Mouse (Mus musculus) frontal cortex, postnatal 36 days (tissue): ENCODE measurements at regions not wholly inside any gene's neighbourhood (a gene's known extent, or its start where the extent isn't known, plus 50 kb on each side); places are given as distances from the start of the nearest gene placed in this dataset.

Experiments used
- DNase-seq, 2 experiments: peaks; one replicate each; pipeline ENCODE4 v3.0.0; 2022; ENCODE audit warnings: low spot score in 2 of 2

DNA sequence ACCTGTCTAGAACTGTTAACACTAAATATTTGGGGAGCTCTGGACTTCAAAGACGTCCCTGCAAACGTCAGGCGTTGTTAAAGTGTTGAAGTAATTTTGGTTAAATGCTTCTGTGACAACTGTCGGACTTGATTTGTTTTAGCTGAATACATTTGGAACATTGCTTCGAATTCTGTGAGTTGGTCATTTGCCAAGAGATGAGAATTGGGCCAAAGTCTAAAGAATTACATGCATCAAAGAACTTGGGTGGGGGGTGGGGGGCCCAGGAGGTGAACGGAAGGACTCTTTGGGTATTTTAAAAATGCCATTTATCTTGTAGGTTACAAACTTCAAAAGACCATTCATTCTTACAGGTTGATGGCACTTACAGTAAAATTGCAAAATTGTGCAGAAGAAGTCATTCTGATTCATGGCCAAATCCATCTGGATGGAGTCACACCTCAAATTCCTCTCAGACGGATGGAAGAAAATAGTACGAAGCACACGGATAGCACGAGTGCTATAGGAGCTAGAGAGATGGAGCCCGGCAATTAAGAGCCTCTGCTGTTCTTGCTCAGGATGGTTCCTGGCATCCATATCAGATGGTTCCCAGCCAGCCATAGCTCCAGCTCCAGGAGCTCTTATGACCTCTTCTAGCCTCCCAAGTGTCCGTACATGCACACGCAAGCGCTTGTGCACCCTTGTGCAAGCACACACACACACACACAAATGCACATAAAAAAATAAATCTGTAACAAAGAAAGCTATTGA, 144.5 kb upstream of the Irx5 start:
- DNase-seq: no peak

DNA sequence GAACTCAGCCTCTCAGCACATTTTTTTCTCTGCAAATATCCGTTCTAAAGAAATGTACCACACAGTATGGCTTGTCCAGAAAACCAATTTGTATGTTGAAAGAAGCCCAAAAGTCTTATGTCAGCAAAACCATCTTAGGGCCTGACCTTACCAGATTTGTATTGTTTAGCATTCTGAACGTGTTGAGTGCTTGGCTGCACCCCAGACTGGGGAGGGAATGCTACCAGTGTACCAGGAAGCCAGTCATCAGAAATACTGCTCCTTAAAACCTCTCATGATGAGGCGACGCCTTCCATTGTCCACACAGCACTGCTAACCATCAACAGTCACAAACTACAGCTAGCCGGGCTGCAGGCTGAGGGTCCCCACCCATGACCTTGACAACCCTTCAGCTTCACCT, 148.3 kb upstream of the Irx5 start:
- no peak for DNase-seq

DNA sequence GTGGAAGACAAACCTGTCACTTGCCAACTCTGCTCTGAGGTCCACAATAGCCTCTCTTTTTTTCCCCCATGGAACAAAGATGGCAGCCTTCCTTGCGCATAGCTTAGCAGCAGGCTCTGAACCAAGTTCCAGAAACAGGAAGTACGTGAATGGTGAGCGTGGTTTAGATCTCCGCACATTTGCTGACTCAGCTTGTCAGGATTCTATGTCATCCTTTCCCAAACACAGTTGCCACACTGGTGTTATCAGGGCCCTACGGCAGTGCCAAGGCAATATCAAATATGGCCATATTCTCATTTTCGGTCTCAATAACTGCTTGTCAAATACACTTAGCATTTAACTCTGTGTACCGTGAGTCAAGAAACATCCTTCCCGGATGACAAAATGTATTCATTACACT, 161.8 kb upstream of the Irx5 start:
- DNase-seq: no peak

DNA sequence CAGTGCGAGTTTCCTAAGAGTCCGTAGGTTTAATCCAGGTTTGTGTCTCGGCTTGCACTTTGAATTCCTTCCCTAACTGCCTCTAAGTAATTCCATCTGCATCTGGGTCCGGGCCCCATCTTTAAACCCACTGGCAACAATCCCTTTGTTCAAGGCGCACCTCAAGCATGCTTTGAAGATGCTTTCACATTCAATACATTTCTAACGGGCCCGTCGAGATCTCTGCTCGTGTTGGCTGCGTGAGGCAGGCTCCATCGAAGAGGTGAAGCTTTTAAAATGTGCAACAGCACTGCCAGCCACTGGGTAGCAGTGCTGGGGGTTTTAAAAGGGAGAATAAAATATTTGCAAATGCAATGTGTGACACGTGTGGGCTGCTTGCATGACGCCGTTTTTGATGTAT, 163.4 kb upstream of the Irx5 start:
- peak in 1 of 2 experiments; percentile 2 for DNase-seq

DNA sequence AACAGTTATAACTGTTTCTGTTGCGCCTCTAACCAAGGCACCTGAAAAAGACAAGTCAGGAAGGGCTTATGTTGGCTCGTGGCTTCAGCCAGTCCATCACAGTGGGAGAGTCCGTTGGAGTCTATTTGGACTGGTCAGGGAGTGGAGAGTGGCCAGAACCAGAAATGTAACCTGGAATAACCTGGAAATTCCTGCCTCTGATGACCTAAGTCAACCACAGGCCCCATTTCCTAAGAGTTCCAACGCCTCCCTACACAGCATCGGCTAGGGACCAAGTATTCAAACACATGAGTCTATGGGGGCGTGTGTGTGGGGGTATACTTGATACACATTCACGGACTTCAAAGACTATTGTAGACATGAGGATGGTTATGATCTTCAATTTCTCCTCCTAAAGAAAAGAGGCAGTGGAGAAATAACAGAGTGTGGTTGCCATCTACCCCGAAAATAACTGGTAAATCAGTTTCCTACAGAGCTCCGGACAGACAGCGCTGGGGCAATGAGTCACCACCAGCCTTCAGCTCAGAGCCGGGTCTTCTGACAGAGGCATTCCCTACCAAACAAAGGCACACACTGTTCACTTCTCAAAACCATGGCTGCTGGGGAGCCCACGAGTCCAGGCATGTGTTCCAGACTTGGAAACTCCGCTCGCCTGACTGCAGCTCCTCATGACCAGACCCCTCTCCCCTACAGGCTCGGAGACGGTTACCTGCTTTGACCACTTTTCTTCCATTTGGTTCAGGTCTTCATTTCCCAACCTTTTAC, 167.0 kb upstream of the Irx5 start:
- no peak for DNase-seq

DNA sequence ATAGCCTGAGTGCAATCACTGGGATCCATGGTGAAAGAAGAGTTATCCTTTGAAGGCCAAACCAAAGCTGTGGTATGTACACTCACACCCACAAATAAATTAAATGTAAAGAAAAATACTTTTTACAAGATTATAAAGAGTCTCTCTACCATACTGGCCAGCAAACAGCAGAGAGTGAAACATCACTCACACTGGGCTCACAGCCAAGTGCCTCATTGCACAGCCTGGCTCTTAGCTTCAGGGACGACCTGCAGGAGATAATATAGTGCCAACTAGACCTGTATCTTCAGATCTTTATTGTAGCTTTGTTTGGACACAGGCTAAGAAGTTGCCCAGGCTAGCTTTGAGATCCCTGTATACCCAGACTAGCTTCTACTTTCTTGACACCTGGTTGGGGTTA, 174.1 kb upstream of the Irx5 start:
- no peak for DNase-seq

DNA sequence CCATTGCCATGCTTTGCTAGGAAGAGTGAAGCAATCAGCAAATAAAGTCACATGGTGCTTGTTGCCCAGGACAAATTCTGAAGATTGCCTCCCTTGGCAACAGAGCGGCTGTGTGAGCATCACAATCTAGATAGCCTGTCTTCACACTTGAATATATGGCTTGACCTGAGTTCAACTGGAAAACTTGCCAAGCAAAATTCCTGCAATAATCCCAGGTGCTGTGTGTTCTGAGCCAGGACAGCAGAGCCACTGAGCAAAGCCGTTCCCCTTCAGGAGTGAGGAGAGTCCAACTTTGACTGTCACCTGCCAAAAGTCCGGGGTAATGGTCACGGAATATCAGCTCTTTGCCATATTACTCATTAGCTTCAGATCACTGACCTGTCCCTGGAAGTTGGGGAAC, 176.8 kb upstream of the Irx5 start:
- no peak for DNase-seq

DNA sequence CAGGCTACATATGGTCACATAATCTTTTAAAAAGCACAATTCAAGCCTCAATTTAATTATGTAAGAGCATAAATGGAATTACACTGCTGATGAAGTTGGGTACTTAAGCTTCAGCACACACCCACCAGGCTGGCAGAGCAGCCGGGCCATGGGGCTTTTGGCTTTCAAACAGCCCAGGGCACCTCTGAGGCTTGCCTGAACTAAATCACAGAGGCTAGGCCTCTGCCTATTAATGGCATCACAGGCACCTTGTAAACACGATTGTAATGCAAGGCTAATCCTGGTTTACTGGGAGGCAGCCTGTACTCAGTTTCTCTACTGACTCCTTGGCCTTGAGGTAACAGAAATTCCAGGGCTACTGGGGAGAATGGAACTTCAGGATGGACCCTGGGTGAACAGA, 178.1 kb upstream of the Irx5 start:
- no peak for DNase-seq

DNA sequence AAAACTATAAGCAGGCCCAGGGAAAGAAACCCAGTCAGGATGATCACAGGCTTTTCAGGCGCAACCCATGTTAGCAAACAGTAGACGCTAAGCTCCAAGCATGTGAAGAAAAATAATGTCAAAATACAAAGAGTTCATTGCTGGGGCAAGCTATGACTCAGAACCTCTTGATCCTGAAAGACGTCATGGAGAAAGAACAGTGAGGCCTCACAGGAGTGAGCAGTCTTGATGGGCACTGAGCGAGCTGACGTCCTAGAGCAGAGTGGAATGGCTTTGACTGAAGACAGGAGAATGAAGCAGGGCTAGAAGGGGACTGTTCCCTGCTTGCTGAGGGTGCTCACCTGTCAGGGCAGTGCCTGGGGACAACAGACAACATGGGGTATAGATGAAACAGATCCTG, 181.3 kb upstream of the Irx5 start:
- no peak for DNase-seq

DNA sequence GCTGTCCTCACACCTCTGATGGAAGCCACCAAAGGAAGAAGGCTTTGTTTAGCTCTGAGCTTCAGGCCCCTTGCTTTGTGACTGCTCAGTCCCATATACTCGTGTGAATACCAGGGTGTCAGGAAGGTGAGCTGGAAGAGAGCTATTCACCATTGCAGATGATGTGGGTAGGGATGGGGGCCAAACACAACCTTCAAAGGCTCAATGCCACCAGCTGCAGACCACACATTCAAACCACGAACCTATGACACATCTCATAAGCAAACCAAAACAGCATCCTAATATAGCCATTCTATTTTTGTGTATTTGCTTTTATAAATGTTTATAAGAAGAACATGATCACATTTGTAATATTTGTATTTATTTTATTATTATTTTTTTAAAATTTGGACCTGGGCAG, 183.3 kb upstream of the Irx5 start:
- DNase-seq: no peak

DNA sequence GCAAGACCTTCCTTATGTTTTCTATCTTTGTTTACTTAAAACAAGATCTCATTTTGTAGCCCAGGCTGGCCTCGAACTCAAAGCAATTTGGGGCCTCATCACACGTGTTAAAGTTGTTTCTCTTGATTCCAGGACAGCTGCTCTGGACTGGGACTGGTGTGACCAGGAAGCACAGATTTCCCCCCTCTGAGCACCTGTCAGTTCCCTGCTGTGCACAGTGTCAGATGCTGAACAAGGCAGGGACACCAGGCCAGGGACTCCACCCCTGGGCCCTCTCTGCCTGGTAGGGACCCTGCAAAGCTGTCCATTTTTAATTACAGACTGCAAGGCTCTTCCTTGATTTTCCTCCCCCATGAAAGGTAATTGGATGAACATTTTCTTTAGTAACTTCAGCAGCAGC, 185.8 kb upstream of the Irx5 start:
- no peak for DNase-seq

DNA sequence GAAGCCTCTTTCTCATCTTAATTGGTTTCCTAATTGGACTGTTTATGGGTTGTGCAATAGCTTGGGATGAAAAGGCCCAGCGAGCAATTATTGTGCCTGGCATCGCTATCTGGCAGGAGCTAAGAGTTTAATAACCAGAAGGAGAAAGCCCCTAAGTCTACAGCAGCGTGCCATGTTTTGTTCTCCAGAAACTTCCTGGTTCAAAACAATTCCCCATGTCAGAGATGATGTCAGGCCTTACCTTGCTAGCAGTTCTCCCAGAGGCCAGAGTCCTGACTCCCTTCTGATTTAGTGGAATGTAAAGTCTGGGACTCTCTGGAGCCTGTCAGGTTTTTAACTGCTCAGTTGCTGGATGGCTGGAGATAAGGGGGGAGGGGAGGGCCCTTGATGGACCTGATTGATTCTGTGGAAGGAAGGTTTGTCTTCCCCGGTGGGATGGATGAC, 190.1 kb upstream of the Irx5 start:
- DNase-seq: no peak

DNA sequence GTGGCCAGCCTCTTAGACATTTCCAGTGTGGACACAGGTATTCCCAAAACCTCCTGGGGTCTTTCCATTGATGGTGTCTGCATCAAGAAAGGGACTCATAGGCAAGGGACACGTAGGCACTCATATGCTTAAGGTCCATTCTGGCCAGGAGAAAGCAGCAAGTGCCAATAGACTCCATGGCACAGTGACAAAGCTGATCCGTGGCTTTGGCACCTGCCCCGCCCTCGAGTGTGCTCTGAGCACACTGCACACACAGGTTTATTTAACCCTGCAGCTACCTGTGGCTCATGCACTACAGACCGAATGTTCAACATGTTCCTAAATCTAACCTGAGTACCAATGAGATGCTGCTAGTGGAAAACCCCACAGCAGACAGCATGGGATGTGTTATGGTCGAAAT, 192.1 kb upstream of the Irx5 start:
- no peak for DNase-seq

DNA sequence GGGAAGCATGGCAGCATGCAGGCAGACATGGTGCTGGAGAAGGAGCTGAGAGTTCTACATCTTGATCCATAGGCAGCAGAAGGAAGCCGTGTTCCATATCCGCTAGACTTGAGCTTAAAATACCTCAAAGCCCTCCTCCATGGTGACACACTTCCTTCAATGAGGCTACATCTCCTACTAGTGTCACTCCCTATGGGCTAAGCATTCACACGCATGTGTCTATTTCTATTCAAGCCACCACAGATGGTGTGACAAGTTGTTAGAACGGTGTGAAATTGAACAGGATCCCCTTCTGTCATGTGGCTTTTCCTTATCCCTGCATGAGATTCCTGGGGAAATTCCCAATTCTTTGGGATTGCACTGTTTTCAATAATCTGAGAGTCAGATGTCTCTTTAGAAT, 192.9 kb upstream of the Irx5 start:
- DNase-seq: peak; percentile 9 to 40

DNA sequence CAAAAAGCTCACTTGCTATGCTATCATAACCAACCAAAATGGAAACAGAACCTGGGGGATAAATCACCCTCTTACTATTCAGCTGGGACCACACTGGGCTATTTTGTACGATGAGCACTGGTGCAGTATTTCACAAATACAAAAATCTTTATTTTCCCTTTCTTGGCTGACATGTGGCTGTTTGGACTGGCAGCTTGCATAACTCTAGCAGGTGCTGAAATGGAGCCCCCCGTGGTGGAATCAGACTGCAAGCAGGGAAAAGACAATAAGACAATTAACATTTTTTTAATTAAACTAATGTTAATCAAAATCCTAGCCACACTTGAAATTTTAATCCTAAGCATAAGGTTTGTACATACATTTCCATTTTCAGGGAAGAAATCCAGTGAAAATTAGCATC, 196.4 kb upstream of the Irx5 start:
- DNase-seq: no peak

DNA sequence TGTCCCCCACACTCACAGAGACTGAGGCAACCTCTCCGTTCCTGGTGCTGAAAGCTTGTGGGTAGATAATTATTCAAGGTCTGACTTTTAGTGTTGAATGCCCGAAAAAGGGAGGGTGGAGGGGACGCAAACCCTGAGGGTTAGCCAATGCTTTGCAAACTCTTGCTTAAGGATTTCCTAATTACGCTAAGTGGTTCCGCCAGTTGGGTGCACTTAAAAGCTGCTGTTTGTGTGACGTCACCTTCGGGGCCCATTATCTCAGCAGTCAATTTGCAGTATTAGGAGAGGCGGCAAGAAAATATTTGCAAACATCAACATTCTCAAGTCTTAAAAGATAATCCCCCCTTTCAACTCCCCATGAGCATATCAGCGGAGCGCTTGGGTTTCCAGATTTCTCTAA, 199.2 kb upstream of the Irx5 start:
- no peak for DNase-seq

DNA sequence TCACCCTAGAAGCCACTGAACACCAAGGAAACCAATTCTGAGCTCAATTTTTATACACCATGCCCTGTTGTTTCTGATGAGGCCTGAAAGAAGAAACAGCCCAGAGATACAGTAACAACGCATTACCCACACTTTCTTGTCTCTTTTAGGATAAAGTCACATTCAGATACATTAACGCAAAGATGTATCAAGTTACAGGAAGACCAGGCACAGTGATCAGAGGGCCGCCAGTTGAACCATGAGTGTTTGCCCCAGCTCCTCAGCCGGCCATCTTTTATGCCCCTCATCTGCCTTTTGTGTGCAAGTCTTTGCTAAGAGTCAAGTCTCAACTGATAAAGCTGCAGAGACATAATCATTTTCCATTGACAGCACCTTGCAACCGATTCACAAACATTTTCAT, 204.9 kb upstream of the Irx5 start:
- DNase-seq: no peak

DNA sequence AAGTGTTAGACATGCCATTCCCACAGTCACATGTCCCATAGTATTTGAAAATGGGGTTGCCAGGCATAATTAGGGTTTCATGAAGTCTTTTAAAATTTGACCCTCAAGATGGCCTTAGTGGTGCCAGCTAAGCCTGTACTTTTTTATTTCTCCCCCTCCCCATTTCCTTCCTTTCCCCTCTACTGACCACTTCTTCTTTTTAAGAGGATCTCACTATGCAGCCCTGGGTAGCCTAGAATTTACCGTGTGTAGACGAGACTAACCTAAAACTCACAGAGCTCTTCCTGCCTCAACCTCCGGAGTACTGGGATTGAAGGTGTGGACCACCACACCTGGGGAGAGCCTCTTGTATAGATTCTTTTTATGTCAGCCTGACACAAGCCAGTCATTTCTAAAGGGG, 209.8 kb upstream of the Irx5 start:
- DNase-seq: no peak

DNA sequence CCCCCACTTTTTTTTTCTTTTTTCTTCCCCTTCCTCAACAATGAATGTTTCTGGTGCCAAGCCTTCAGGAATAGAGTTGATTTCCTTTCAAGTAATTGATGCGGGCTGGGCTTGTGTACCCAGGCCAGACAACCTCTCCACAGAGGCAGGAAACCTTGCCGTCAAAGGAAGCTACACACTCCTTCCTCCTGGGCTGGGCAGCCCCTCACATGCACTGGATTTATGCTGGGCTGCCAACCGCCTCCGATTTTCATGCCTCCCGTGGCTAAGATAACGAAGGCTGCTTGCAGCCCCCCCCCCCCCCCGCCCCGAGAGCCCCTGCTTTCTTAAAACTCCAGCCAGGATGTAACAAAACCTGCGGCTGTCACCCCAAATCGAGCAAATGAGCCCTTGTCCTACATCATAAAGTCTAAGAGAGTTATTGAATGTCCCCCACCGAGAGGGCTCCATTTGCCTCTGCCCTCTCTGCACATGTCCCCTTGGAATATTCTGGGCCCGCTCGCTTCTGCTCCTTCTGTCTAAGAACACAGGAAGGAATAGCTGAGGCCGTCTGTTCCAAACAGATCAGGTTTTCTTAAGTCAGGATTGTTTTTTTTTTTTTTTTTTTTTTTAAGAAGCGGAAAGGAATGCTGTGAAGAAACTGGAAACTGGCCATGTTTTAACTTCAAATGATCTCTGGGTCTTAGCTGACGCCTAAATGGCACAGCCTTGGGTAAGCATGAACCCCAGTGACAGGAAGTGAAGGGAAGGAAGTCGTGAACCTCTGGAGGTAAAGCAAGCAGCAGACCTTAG, 220.1 kb upstream of the Irx5 start:
- DNase-seq: no peak

DNA sequence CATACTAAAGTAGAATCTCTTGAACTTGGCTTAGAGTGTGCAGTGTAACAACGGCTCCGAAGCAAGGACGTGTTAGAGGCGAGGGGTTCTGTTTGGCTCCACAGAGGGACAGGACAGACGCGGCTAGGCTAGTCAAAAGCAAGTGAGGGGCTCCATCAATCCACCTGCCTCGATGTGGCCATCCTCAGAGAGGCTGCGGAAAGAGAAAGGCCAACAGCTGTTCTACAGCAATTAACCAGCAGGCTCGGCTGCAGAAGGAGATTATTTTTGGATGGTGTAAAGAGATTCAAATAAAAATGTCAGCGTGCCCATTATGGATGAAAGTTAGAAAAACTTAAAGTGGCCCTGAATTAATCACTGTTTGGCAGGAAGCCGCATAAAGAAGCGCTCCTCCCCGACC, 221.0 kb upstream of the Irx5 start:
- peak; percentile 2 to 8 for DNase-seq

DNA sequence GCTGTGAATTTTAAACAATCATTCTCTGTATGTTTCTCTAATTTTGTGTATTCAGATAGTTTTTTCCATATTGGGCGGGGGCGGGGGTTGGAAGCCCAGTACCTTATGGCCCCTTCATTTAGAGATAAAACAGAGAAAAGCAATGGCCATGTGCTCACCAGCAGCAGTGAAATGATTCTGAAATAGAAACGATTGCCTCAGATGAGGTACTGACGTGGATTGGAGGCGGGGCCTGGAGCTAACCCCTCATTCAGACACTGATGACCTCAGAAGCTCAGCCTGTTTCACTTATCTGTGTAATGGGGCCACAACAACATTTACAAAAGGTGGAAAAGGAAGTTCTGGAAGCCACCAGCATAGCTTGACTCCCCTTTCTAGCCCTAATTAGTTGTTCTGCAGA, 223.0 kb upstream of the Irx5 start:
- no peak for DNase-seq

DNA sequence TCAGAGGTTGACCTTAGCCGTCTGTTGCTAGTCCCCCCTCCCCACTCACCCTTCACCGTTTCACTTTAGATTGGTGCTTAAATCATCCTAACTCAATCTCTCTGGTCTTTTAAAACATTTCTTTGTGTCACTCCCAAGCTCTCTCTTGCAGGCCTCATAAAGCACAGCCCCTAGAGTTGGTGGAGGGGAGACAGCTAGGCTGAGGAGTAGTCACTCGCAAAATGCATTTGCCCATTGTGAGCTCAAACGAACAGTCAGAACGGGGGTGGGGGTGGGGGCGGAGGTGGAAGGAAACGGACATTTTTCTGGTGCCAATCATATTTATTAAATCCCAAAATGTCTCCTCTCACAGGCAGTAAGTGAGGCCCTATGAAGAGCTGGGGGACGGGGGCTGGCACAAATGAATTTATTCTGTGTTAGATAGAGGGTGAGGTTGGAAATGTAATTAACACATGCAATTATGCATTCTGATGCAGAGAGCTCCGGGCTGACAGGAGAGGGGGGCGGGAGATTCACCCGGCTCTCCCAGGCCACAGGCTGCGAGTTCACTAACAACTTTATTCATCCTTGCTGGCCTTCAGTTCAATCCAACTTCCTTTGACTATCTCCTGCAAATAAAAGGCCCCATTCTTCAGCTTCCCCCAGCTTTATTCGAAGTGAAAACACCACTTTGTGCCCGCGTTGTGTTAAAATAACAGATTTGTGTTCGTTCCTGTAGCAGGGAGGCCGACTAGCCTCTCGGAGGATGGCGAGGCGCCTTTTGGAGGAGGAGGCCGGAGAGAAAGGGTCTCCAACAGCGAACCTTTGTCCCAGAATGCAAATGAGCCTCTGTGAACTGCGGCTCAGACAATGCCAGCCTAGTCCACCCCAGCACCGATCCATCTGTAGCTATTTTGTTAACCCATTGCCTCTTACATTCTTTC, 223.7 kb upstream of the Irx5 start:
- peak; percentile 27 to 31 for DNase-seq
